Mouse (Mus musculus) frontal cortex, postnatal 36 days (tissue): ENCODE results near the gene Eef1g.
A peak's percentile ranks its signal among the peaks of the same experiment; 100 is the strongest.
"Not testable (repeated sequence)": the region's sequence is repeated elsewhere in the genome, so short reads cannot be mapped to it uniquely, and the experiment has no call there.

Experiments
- DNase-seq, 2 experiments: peaks; one replicate each; pipeline ENCODE4 v3.0.0; 2022; ENCODE audit warnings: low spot score in 2 of 2

Gene Eef1g

GRCm38 (mm10) chr19:8945251-8945650, 21.6 kb upstream of the Eef1g start:
- DNase-seq, result no peak

GRCm38 (mm10) chr19:8946929-8947328, 19.9 kb upstream of the Eef1g start:
- DNase-seq, result no peak

GRCm38 (mm10) chr19:8950190-8950589, 16.7 kb upstream of the Eef1g start:
- no peak for DNase-seq

- DNase-seq, result peak in 1 of 2 experiments; percentile 9
These were observed 14.6 kb upstream of the Eef1g start for GRCm38 (mm10) chr19:8952241-8952640.

- peak; percentile 91 to 97 for DNase-seq
These were observed 13.5 kb upstream of the Eef1g start, which contains the start of gene Tut1 for GRCm38 (mm10) chr19:8953135-8954039. Tut1 (plus strand) TSS chr19:8953847.

- DNase-seq, result no peak
These were observed 12.7 kb upstream of the Eef1g start for GRCm38 (mm10) chr19:8954171-8954570.

GRCm38 (mm10) chr19:8962256-8962655, 4.6 kb upstream of the Eef1g start:
- DNase-seq, result no peak

- DNase-seq, result no peak
These were observed 1.8 kb upstream of the Eef1g start for GRCm38 (mm10) chr19:8965075-8965474.

GRCm38 (mm10) chr19:8965771-8966170, 1.1 kb upstream of the Eef1g start:
- DNase-seq, result no peak

- DNase-seq, result no peak
These were observed 647 bp upstream of the Eef1g start for GRCm38 (mm10) chr19:8966198-8966589.

- no peak for DNase-seq
These were observed 517 bp downstream of the Eef1g start for GRCm38 (mm10) chr19:8967373-8967743.

- DNase-seq, result no peak
These were observed 1.1 kb downstream of the Eef1g start for GRCm38 (mm10) chr19:8967893-8968292.

GRCm38 (mm10) chr19:8972491-8972890, 5.7 kb downstream of the Eef1g start:
- DNase-seq, result not testable (repeated sequence)

- no peak for DNase-seq
These were observed 7.8 kb downstream of the Eef1g start for GRCm38 (mm10) chr19:8974638-8975037.

GRCm38 (mm10) chr19:8975491-8975890, 8.7 kb downstream of the Eef1g start:
- DNase-seq, result no peak

- no peak for DNase-seq
These were observed 9.7 kb downstream of the Eef1g start for GRCm38 (mm10) chr19:8976535-8976934.

- DNase-seq, result no peak
These were observed 13.9 kb downstream of the Eef1g start for GRCm38 (mm10) chr19:8980771-8981170.

GRCm38 (mm10) chr19:8981450-8982168, 14.8 kb downstream of the Eef1g start:
- DNase-seq, result no peak

GRCm38 (mm10) chr19:8982303-8983149, 15.7 kb downstream of the Eef1g start:
- DNase-seq, result no peak

- no peak for DNase-seq
These were observed 16.4 kb downstream of the Eef1g start for GRCm38 (mm10) chr19:8983150-8983650.

GRCm38 (mm10) chr19:8984255-8984868, 17.5 kb downstream of the Eef1g start:
- DNase-seq, result no peak
